Mouse (Mus musculus) 416B (cell line): ENCODE data around the gene Ado.

Source experiments
- DNase-seq: peaks from one replicate; pipeline ENCODE4 v3.0.0; 2011; ENCODE audit warnings: low read depth

Ado gene

DNA sequence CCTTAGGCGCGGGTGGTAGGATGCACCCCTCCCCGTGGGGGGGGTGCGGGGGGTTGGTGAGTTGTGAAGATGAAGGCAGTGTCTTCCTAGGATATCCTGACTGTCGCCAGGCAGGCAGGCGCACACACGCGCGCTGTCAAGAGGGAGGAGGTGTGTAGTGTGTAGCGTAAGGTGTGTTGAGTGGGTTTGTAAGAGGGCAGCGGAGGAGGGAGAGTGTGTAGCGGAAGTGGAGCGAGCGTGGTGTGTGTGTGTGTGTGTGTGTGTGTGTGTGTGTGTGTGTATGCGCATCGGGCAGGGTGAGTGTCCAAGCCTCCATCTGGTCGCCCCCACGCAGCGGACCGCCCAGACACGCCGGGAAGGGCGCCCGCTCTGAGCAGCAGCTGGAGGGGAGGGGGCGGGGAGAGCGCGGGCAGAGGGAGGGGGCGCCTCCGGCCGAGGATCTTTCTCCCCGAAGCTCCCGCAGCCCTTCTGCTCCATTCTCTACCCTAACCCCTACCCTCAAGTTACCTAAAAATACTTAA is 12.1 kb downstream of the Ado start:
- DNase-seq = peak; percentile 63

DNA sequence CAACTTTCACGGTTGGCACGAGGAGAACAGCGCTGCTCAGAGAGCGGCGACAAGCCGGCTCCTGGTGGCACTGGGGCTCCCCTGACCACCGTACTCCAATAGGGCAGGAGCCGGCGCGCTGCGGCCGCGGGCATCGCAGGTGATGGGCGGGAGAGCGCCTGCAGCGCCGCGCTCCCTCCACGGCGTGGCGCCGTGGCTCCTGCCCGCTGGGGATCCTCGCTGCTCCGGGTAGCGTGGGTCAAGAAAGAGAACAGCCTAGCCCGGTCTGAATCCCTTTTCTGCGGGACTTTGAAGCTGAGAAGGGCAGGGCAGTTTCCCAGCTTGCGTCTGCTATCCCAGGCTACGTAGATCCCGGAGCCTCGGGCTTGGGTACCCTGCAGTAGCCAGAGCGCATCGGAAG is 12.8 kb downstream of the Ado start:
- DNase-seq = no peak

DNA sequence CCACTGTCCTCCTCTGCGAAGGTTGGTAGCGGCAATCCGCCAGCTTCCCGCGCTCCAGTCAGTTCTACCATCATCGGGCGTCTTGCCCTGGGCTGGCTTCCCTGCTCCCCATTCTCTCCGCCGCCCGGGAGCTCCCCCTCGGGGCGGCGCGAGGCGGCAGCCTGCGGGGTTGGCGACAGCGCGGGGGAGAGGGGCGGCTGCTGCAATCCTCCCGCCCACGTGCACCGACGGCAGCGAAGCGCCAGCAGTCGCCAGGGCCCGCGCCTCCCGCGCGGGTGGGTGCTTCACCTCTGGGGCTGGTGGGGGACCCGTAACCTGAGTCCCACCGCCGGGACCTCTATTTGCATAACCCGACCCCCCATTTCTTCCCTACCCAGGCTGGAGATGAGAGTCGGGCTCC is 13.5 kb downstream of the Ado start, which contains the start of gene Egr2:
Gene Egr2, plus strand, starts transcription at position 220 of the 400 bp plus-strand sequence.
- DNase-seq = no peak

DNA sequence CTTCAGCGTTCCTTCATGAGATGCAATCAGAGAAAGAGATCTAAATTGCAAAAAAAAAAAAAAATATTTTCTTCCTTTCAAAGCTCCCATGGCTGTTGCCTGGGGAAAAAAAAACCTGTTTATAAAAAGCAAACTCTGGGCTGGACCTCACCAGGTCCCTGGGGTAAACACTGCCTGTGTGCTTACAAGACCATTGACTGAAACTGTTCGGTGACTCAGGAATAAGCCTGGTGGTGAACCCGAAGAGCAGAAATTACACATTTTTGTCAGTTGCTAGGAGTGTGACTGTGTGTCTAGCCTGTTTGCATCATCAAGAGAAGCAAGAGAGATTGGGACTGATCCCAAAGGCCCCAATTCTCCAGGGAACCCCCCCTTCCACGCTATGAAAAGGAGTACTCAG is 19.0 kb downstream of the Ado start:
- DNase-seq = no peak

DNA sequence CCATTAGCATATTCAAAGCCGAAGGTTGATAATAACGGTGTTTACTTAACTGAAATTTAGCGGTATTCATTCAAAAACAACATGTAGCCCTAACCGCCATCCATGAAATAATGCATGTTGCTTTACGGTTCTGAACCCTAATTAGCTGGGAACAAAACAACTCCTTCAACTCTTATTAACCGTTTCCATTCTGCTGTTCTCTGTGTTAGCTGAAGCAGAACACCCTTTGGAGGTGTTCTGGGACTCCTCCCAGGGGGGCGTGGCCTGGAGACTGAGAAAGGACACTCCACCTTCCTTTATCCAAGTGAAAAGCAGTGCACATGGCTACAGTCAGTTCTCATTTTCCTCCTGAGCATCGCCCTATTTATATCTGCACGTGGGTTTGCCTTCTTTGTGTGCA is 22.3 kb downstream of the Ado start:
- no peak for DNase-seq

DNA sequence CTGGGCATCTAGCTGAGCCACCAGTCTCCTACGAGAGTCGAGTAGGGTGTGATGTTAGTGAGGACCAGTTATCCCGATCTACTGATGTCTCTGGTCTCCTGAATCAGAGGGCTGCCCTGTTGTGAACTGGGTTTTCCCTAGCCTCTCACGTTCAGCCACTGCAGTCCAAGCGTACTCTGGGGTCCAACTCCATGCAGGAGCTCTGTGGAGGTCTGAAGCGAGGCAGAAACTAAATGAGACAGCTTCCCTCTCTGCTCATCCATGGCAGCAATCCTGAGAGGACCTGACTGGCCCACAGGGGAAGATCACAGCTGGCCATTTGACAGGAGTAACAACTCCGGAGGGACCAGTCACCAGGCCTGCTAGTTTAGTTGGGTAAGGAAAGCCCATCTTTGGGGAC is 24.1 kb downstream of the Ado start:
- no peak for DNase-seq

DNA sequence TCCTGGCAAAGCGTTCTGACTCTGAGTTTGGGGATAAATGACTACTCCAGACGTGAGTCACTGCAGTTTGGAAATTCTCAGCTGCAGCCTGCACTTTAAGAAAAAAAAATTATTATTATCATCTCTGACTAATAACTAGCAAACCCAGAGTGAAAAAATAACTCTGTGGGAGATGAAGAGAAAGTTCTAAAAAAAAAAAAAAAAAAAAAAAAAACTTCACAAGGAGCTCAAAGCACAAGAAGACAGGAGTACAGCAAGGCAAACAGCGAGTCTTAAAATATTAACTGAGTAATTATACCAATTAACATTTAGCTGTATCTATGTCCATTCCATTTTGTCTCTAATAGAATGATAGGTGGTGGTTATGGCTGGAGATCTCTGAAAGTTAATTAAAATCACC is 24.6 kb downstream of the Ado start:
- no peak for DNase-seq

DNA sequence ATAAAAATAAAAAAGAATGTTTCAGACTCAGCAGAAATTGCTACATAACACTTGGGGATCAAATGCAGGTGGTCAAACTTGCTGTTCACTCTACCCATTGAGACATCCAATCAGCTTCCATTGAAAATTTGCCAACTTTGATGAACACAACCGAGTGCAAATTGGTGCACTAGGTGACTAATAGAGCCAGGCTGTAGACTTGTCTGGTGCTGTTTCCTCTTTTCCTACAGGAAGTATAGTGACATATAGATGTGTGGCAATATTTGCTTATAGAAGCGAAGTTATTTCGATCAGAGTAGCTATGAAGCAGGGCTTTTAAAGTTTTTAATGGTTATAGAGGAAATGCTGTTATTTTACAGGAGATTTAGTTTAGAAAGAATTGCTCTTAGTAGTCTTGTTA is 30.0 kb downstream of the Ado start:
- DNase-seq = peak; percentile 63

DNA sequence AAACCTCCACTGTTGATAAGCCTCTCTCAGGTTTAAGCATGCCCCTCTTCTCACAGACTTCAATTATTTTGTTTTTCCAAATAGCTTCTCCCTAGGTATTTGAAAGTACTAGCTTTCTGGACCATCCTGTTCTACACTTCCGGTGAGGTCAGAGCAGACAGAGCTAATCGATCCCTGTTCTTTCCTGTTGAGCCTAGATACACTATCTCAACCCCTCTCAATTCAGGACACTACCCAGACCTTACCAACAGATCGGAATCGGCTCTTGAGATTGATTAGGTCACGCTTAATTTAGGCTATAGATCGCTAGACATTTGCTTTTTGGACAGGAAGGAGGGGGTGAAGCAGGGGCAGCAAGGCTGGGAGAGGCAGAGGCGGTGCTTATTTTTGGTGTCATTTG is 35.9 kb downstream of the Ado start:
- no peak for DNase-seq

DNA sequence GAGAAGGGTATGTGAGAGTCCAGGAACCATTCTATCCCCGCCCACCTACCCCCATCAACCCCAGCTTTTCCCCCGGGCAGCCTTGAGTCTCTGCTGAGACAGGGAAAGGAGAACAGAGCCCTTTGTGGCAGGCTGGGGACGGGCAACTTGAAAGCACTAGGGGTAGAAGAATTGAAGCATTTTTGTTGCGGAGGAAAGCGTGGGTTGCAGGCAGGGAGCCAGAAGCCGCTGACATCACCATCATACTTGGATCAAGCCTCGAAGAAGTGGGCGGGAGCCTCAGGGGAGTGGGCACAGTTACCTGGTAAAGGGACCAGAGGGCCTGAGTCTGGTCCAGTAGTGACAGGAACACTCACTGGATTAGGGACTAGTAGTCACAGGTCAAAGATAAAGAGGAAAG is 36.5 kb downstream of the Ado start:
- no peak for DNase-seq

DNA sequence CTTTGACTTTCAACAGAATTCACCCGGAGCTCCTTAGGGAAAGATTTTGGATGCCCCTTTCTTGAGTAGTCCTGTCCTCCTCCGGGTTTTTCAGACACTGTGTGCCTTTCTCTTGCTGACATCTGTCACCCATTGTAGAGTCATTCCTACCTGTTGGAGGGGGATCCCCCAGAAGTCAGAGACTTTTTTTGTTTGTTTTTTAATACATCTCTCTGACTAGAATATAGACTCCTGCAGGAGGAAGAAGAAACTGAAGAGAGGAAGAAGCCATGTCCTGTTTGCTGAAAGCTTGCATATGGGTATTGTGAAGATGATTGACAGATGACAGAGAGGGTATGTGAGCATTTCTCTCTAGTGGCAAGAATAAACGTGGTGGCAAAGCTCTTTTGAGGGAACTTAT is 43.5 kb downstream of the Ado start:
- DNase-seq = no peak

DNA sequence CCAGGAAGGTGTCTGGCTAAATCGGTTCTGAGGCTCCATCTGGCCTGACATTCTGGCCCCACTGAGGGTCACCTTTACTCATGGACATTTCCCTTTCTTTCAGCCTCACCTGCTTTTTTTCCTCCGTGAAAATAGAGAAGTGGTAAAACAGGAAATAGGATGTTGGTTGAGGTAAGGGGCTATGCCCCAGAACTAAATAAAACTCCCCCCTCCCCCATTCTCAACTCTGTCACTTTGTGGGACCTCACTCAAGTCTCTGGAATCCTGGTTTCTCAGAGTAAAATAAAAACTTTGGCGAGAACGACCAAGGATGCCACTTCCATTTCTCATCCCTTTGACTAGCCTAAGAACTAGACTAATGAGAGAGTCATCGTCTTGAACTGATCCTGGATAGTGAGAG is 44.7 kb downstream of the Ado start:
- no peak for DNase-seq

DNA sequence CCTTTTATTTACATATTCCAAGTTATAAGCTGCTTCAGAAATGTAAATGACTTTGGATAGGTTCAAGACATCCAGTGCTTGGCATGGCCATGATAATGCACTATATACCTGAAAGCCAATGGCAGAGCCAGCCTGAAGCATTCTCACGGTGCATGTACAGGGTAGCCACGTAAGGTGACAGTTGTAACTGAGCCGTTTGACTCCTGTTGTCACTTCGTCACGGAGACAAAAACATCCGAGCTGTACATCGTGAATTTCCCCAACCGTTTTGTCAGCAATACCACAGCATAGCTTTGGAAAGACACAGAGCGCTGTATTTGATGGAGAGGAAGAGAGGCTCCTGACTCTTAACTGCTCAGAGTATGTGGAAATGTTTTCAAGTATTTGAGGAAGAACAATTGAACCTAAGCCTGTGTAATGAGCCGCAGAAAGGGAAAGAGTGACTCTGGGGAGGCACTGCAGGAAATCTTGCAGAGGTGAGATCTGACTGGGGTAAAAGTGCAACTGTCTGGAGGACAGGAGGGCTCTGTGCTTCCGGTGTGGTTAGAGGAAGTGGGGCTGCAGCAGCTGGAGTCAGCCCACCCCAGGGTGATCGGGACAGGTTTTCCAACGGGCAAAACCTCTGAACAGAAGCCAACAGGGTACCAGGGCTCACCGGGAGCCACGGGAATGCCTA is 45.3 kb downstream of the Ado start:
- DNase-seq = peak; percentile 74

DNA sequence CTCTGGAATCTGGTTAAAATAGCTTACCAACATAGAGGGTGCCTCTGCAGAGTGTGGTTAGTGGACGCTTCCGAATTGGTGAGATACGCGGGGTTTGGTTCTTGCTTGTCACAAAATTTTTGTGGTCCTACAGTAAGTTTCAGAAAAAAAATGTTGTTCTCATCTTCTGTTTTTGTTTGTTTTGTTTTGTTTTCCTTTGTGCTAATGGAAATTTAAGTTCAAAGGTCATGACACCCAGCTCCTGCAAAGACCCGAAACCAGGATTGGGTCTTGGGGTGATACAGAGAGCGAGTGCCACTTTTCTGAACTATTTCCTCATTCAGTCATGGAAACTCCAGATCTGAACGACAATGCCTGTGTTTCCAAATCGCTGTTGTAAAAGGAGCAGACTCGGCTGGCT is 50.8 kb downstream of the Ado start:
- no peak for DNase-seq

DNA sequence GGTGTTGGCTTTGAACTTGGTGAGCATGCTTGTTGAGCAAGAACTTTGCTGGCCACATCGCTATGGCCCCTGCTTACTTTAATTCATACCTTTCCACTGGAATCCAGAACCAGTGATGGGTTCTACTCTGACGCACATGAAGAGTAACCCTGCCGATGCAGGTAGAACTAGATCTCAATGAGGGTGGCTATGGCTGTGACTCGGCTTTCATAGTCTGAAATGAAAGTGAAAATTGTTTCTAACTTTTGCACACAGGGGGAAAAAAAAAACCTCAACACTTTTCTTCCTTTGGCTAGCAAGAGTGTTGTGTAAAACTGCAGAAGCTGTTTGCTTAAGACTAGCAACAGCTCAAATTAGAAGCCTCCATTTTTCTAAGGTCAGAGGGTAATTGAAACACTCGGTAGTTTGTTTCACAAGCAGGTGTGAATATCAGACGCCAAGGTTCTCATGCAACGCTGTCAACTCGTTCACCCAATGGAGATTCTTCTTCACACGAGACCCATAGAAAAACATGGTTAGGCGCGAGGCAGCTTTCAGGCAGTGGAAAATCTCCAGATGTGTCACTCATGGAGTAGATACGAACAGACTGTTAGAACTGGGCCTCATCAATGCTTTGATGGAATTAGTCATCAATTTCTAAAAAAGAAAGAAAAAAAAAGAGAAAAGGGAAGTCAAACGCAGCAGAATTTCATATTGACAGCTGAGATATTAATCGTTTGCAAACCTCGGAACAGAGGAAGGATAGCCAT is 51.4 kb downstream of the Ado start:
- DNase-seq = no peak
